Mouse (Mus musculus) heart, embryonic 15.5 days (tissue): Measurements from ENCODE around the gene Enox1. TPM values are rescaled to one million over a fixed set of nuclear protein-coding genes. Genes with fewer than 3 reads are reported as not detected.
A peak's percentile ranks its signal among the peaks of the same experiment; 100 is the strongest.

Experiments used
- ATAC-seq: fragments of 200-750 bp; cut with Nextera tagmentation; replicated peaks from 2 replicates; pipeline ENCODE4 v1.8.0; 2017; ENCODE audit warnings: low read depth, moderate TSS enrichment; ENCODE audit not compliant: insufficient number of reproducible peaks, insufficient read depth, low FRiP score
- H3K27ac ChIP-seq: fragments of 300-500 bp; sonication (generic); 2 replicates; pipeline ENCODE4 v1.5.1; 2015; ENCODE audit warnings: mild to moderate bottlenecking, inconsistent platforms
- H3K27me3 ChIP-seq: fragments of 300-500 bp; sonication (generic); 2 replicates; pipeline ENCODE4 v1.6.1; 2015; ENCODE audit warnings: inconsistent platforms
- H3K36me3 ChIP-seq: fragments of 300-500 bp; sonication (generic); 2 replicates; pipeline ENCODE4 v1.6.1; 2015; ENCODE audit warnings: mild to moderate bottlenecking, inconsistent platforms
- H3K4me1 ChIP-seq: fragments of 300-500 bp; sonication (generic); replicated peaks from 2 replicates; pipeline ENCODE4 v1.6.1; 2015; ENCODE audit warnings: inconsistent platforms
- H3K4me2 ChIP-seq: fragments of 300-500 bp; sonication (generic); 2 replicates; pipeline ENCODE4 v1.6.1; 2015; ENCODE audit warnings: inconsistent platforms, mild to moderate bottlenecking, moderate library complexity
- H3K4me3 ChIP-seq: fragments of 300-500 bp; sonication (generic); 2 replicates; pipeline ENCODE4 v1.5.1; 2015; ENCODE audit warnings: mild to moderate bottlenecking, inconsistent platforms
- H3K9ac ChIP-seq: fragments of 300-500 bp; sonication (generic); 2 replicates; pipeline ENCODE4 v1.6.1; 2015; ENCODE audit warnings: mild to moderate bottlenecking, inconsistent platforms
- H3K9me3 ChIP-seq: fragments of 300-500 bp; sonication (generic); replicated peaks from 2 replicates; pipeline ENCODE4 v1.6.1; 2016; ENCODE audit warnings: inconsistent platforms
- WGBS: fragments of 180-500 bp; shearing (Covaris S2); methylation state at CpG from one replicate; pipeline ENCODE4 v1.1.7; 2015; ENCODE audit warnings: mixed read lengths; 5-methylcytosine and 5-hydroxymethylcytosine counted together
- polyA plus RNA-seq: library from polyadenylated mRNA; unstranded; fragments of >200 nt; fragmentation: Nextera tagmentation; extraction: Ambion mirVana; gene quantifications from 2 replicates; pipeline ENCODE4 v1.2.1, GENCODE M21; 2015

The Enox1 gene
- polyA plus RNA-seq, 1 experiment from 2014 or later, result 1.7 TPM

GRCm38 (mm10) chr14:77413106-77413505 lies 256.5 kb downstream of the Enox1 start:
- H3K4me2 ChIP-seq, result no peak overlapping the region
- WGBS, result 76% methylated on average over 5 of the region's 5 CpGs
- no peak overlapping the region for H3K27ac ChIP-seq
- H3K36me3 ChIP-seq, result no peaks in the 10 kb centered on the region
- no peak overlapping the region for H3K9ac ChIP-seq
- no peak overlapping the region for H3K4me3 ChIP-seq
- H3K9me3 ChIP-seq, result no peaks in the 10 kb centered on the region
- H3K4me1 ChIP-seq, result no peaks in the 10 kb centered on the region
- H3K27me3 ChIP-seq, result no peaks in the 10 kb centered on the region
- no peak for ATAC-seq

DNA sequence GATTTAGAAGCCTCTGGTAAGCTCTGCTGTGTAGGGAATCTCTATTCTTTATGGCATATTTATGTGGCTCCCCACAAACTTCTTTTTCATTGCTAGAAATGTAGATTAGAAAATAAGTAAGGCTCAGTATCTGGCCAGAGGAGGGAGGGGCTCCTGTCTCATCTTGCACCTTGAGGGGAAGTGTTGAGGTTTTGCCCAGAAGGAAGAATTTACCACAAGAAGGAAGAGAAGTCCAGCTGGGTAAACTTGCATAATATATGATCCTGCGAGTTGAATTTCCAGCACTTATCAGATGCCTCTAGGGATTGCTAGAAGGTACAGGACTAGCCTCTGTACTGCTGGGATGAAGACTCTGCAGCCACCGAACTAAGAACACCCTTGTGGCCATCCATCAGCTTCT lies 259.8 kb downstream of the Enox1 start:
- Histone ChIP-seq H3K27ac (no peak overlapping the region), H3K36me3 (no peaks in the 10 kb centered on the region), H3K4me3 (no peak overlapping the region), H3K4me2 (no peak overlapping the region), H3K9me3 (no peaks in the 10 kb centered on the region), H3K9ac (no peak overlapping the region), H3K27me3 (no peaks in the 10 kb centered on the region), H3K4me1 (no peaks in the 10 kb centered on the region)
- 62% methylated on average over 2 of the region's 2 CpGs for WGBS
- ATAC-seq, result no peak

DNA sequence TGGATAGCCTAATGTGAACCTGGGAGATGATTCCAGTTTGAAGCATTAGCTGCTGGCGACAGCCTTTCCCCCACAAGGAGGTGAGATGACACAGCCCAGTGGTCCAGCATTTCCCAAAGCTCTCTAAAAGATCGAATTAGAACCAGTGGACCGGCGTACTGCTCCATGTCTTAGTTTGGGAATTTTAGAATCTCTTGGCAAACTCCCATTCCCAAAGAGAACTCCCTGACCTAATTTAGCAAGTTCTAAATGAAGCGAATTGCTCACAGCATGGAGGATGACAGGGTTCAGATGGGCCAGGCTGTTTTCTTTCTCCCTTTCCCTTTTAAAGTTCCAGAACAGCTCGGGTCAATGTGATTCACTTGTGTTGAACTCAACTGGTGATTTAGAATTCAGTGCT lies 264.5 kb downstream of the Enox1 start:
- H3K4me3 ChIP-seq, result no peak overlapping the region
- H3K27ac ChIP-seq, result no peak overlapping the region

DNA sequence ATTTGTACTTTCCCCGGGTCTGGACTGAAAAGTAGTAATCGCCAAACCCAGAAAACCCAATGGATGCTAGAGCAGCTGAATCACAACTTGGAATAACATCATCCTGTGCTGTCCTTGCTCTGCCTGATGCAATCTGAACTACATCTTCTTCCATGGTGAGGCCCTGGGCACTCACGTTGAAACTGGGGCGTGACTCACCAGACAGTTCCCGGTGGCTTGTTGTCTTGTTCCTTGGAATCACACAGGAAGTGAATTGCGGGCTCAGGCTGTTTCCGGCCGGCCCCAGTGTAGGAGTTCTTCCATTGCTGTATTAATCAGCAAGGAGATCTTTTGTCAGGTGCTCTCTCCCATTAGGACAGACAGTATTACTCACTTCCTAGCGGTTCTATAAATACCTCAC lies 266.6 kb downstream of the Enox1 start:
- H3K27ac ChIP-seq, result no peak overlapping the region
- 68% methylated on average over 9 of the region's 9 CpGs for WGBS
- H3K9ac ChIP-seq, result no peak overlapping the region
- no peak overlapping the region for H3K4me2 ChIP-seq
- no peaks in the 10 kb centered on the region for H3K9me3 ChIP-seq
- no peaks in the 10 kb centered on the region for H3K27me3 ChIP-seq
- H3K36me3 ChIP-seq, result no peaks in the 10 kb centered on the region
- no peaks in the 10 kb centered on the region for H3K4me1 ChIP-seq
- ATAC-seq, result no peak
- no peak overlapping the region for H3K4me3 ChIP-seq

More for the DNA sequence above, 264.5 kb downstream of the Enox1 start:
- no peak for ATAC-seq
- Histone ChIP-seq H3K27me3 (no peaks in the 10 kb centered on the region), H3K4me2 (no peak overlapping the region), H3K36me3 (no peaks in the 10 kb centered on the region), H3K9ac (no peak overlapping the region), H3K9me3 (no peaks in the 10 kb centered on the region), H3K4me1 (no peaks in the 10 kb centered on the region)
- 67% methylated on average over 6 of the region's 6 CpGs for WGBS

- H3K9ac ChIP-seq, result no peak overlapping the region
- no peak overlapping the region for H3K27ac ChIP-seq
- no peaks in the 10 kb centered on the region for H3K36me3 ChIP-seq
- no peak overlapping the region for H3K4me3 ChIP-seq
- no peaks in the 10 kb centered on the region for H3K4me1 ChIP-seq
- 66% methylated on average over 5 of the region's 5 CpGs for WGBS
- no peak overlapping the region for H3K4me2 ChIP-seq
- no peaks in the 10 kb centered on the region for H3K27me3 ChIP-seq
- no peak for ATAC-seq
- no peaks in the 10 kb centered on the region for H3K9me3 ChIP-seq
These were observed 282.9 kb downstream of the Enox1 start for GRCm38 (mm10) chr14:77439426-77439825.

- no peak for ATAC-seq
- H3K4me2 ChIP-seq, result no peak overlapping the region
- H3K4me3 ChIP-seq, result no peak overlapping the region
- no peaks in the 10 kb centered on the region for H3K9me3 ChIP-seq
- WGBS, result 88% methylated on average over 7 of the region's 7 CpGs
- no peaks in the 10 kb centered on the region for H3K27me3 ChIP-seq
- no peak overlapping the region for H3K9ac ChIP-seq
- H3K36me3 ChIP-seq, result no peaks in the 10 kb centered on the region
- no peaks in the 10 kb centered on the region for H3K4me1 ChIP-seq
- H3K27ac ChIP-seq, result no peak overlapping the region
These were observed 284.2 kb downstream of the Enox1 start for GRCm38 (mm10) chr14:77440805-77441204.

DNA sequence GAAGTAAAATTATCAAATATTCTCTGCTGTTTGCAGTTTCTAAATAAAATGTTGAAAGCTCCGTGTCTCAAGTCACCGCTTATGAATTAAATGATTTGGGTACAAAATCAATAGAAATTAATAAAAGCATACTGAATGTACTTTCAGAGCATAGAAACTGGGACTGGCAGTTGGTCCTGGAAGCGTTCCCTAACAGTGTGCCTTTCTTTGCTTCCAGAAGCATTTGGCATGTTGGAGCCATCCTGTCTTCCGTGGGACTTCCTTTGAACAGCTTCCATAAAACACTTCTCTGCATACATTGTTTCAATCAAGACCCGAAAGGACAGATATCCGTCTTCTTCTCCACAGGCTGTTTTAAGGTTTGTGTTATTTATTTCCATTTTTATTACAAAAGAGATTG lies 285.0 kb downstream of the Enox1 start:
- Histone ChIP-seq H3K9ac (no peak overlapping the region), H3K9me3 (no peaks in the 10 kb centered on the region), H3K27me3 (no peaks in the 10 kb centered on the region), H3K36me3 (no peaks in the 10 kb centered on the region), H3K4me3 (no peak overlapping the region), H3K4me2 (no peak overlapping the region), H3K4me1 (no peaks in the 10 kb centered on the region), H3K27ac (no peak overlapping the region)
- WGBS, result 88% methylated on average over 6 of the region's 6 CpGs
- no peak for ATAC-seq

DNA sequence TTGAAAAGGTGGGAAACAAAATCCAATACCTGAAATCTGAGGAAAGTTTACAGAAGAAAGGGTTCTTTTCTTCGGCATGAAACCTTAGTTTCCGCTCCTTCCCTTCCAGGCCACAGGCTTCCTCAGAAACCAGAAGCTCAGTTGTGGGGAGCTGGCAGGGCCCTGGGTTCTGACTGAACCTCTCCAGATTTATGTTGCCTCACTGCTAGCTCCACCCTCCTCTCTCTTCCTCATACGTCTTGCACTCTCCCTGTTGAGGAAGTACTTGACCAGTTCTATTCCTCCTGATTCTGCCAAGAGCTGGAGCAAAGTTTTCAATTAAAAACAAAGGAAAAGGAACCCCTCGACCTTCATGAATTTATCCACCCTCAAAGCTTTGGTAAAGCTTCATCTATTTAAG lies 291.4 kb downstream of the Enox1 start:
- Histone ChIP-seq H3K36me3 (no peaks in the 10 kb centered on the region), H3K27ac (no peak overlapping the region), H3K4me1 (no peaks in the 10 kb centered on the region), H3K27me3 (no peaks in the 10 kb centered on the region), H3K4me2 (no peak overlapping the region), H3K4me3 (no peak overlapping the region), H3K9ac (no peak overlapping the region), H3K9me3 (no peaks in the 10 kb centered on the region)
- ATAC-seq, result no peak
- WGBS, result 61% methylated on average over 4 of the region's 4 CpGs

GRCm38 (mm10) chr14:77451916-77452315 lies 295.4 kb downstream of the Enox1 start:
- Histone ChIP-seq H3K27ac (no peak overlapping the region), H3K9ac (no peak overlapping the region), H3K4me1 (peaks cover 6% of the 10 kb centered on the region), H3K4me2 (no peak overlapping the region), H3K27me3 (no peaks in the 10 kb centered on the region), H3K4me3 (no peak overlapping the region), H3K36me3 (no peaks in the 10 kb centered on the region), H3K9me3 (no peaks in the 10 kb centered on the region)
- 83% methylated on average over 4 of the region's 4 CpGs for WGBS
- no peak for ATAC-seq

GRCm38 (mm10) chr14:77456066-77456465 lies 299.5 kb downstream of the Enox1 start:
- Histone ChIP-seq H3K27ac (no peak overlapping the region), H3K4me2 (no peak overlapping the region), H3K4me1 (peaks cover 13% of the 10 kb centered on the region), H3K9ac (no peak overlapping the region), H3K9me3 (no peaks in the 10 kb centered on the region), H3K36me3 (no peaks in the 10 kb centered on the region), H3K4me3 (no peak overlapping the region), H3K27me3 (no peaks in the 10 kb centered on the region)
- no peak for ATAC-seq
- 36% methylated on average over 3 of the region's 3 CpGs for WGBS

- Histone ChIP-seq H3K9ac (no peak overlapping the region), H3K4me2 (no peak overlapping the region), H3K9me3 (no peaks in the 10 kb centered on the region), H3K27ac (no peak overlapping the region), H3K4me1 (peaks cover 13% of the 10 kb centered on the region), H3K27me3 (no peaks in the 10 kb centered on the region), H3K4me3 (no peak overlapping the region), H3K36me3 (no peaks in the 10 kb centered on the region)
- WGBS, result 32% methylated on average over 7 of the region's 7 CpGs
- no peak for ATAC-seq
These were observed 300.3 kb downstream of the Enox1 start for GRCm38 (mm10) chr14:77456876-77457275.

DNA sequence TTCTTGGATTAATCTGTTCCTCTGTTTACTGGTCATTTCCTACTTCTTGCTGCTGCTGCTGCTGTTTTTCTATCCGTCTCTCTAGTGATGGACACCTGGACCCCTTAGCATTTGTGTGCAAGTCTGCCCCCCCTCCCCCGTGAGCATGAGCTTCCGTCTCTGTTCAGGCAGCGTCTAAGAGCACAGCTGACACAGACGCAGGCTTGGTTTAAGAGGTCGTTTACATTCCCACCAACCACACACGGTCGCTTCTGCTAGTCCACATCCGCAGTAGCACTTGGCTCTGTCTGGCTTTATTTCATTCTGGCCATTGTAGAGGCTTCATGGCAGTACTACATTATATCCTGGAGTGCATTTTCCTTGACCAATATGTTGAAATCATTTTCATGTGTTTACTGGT lies 301.7 kb downstream of the Enox1 start:
- 21% methylated on average over 9 of the region's 9 CpGs for WGBS
- Histone ChIP-seq H3K4me3 (no peak overlapping the region), H3K36me3 (no peaks in the 10 kb centered on the region), H3K9me3 (no peaks in the 10 kb centered on the region), H3K4me1 (peaks cover 13% of the 10 kb centered on the region), H3K9ac (no peak overlapping the region), H3K27ac (no peak overlapping the region), H3K4me2 (peak overlapping the region; percentile 34; the same call in 1 of the 2 replicates), H3K27me3 (no peaks in the 10 kb centered on the region)
- ATAC-seq, result no peak
